Mouse (Mus musculus): ENCODE measurements around the gene Tgfbrap1. TPM values are rescaled to one million over a fixed set of nuclear protein-coding genes. Genes with fewer than 3 reads are reported as not detected.

The Tgfbrap1 gene
- 4.2 and 4.7 TPM in 2 replicates for polyA plus RNA-seq (2012; rRNA removed)
- polyA plus RNA-seq (2014; fragmentation: Nextera tagmentation; extraction: Ambion mirVana) = 2.7 and 3.6 TPM in 2 replicates

DNA sequence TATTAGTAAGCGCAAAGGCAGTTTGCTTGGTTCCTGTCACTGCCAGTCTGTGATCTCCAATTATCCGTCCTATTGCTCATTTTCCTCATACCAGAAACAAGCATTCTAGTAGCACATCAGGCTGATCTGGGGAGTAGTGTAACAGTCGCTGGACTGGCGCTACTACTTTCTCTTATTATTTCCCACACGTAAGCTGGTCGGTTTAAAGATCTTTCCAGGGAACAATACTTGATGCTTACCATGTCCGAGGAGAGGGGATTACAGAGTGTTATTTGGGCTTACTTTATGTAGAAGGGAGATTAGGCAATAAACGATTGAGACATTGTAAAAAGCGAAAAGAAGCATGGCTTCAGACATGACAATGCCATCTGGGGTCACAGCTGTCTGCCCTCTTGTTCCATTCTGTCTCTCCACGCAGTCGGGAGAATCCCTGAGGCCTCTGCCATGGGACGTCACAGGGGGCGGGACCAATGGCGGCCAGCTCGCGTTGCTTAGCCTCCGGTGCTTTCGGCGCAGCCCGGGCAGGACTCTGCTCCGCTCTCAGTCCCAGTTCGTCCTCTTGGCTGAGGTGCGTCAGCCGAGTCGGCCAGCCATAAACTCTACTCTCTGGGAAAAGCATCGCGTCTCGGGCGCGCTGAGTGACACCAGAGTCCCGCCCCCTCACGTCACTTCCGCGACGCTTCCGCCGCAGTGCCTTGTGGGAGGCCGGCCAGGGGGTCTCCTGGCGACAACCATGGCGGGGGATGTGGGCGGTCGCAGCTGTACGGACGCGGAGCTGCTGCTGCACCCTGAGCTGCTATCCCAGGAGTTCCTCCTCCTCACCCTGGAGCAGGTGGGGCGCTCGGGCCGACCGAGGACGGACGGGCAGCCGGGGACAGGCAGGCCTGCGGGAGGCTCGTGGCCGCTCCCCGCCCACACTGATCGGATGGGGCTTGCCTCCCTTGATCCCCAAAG lies at the start of gene Tgfbrap1, which contains the start of gene AI597479:
Gene Tgfbrap1, minus strand, starts transcription at position 607 of the 954 bp plus-strand sequence.
Gene AI597479, plus strand, starts transcription at position 680 of the 954 bp plus-strand sequence.
- DNase-seq (ENCODE audit: low read depth in 3 of 3, low spot score in 3 of 3) (peak; percentile 62 to 75 (median 66)), ATAC-seq (ENCODE audit: insufficient read depth) (peak; percentile 92)
- peaks cover 3% of the 10 kb centered on the region; the same call in 1 of the 2 replicates for H3K36me3 ChIP-seq (replicated peaks; ENCODE audit: control insufficient read depth, insufficient read depth, low read depth)
- 2% methylated on average over 56 of the region's 57 CpGs for WGBS (ENCODE audit: insufficient replicate concordance)
- H3K4me1 ChIP-seq (replicated peaks; ENCODE audit: control insufficient read depth in 2 of 2, insufficient read depth in 2 of 2, low read length in 1 of 2) = peaks cover 2 to 5% of the 10 kb centered on the region in 2 experiments
- peak within 1 kb of the TSS; percentile 92 for H3K9ac ChIP-seq (replicated peaks)
- no peaks in the 10 kb centered on the region for H3K9me3 ChIP-seq (ENCODE audit: control insufficient read depth, low read length)
- H3K4me3 ChIP-seq (ENCODE audit: insufficient read depth in 1 of 2, low read depth in 2 of 2, low read length in 2 of 2) = peak within 1 kb of the TSS; percentile 75 to 91
- H3K27ac ChIP-seq = peak within 1 kb of the TSS; percentile 90
- TF ChIP-seq EP300 (IDR thresholded peaks at IDR 0.05; ENCODE audit: low read depth) = no peak
- TF ChIP-seq CTCF (IDR thresholded peaks at IDR 0.05; ENCODE audit: low read depth) = no peak; the same call in 1 of the 2 replicates
- peak within 1 kb of the TSS; percentile 97 for H3K4me2 ChIP-seq (ENCODE audit: low read depth)
- no peaks in the 10 kb centered on the region for H3K27me3 ChIP-seq (ENCODE audit: control insufficient read depth, insufficient read depth, low read length)

DNA sequence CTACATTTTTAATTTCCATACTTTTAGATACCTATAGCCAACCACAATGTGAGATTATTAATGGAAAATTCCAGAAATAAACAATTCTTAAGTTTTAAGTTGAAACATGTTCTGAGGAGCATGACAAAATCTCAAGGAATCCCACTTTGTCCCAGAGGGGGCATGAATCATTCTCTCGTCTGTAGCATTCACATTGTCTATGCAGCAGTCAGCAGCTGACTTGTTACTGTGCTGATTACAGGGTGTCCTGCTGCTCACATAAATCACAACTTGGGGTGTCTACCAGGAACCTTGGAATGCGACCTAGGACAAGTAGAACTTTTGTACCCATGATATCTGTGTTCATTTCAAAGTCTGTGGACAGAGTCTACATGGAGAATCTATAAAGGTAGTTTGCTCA lies 49.0 kb upstream of the Tgfbrap1 start:
- DNase-seq (ENCODE audit: low read depth in 3 of 3, low spot score in 3 of 3) (no peak), ATAC-seq (ENCODE audit: insufficient read depth) (no peak)
- Histone ChIP-seq H3K9ac (replicated peaks) (no peak overlapping the region), H3K27me3 (ENCODE audit: control insufficient read depth, insufficient read depth, low read length) (no peaks in the 10 kb centered on the region), H3K36me3 (replicated peaks; ENCODE audit: control insufficient read depth, insufficient read depth, low read depth) (no peaks in the 10 kb centered on the region), H3K27ac (no peak overlapping the region), H3K4me3 (ENCODE audit: insufficient read depth in 1 of 2, low read depth in 2 of 2, low read length in 2 of 2) (no peak overlapping the region), H3K9me3 (ENCODE audit: control insufficient read depth, low read length) (no peaks in the 10 kb centered on the region), H3K4me1 (replicated peaks; ENCODE audit: control insufficient read depth in 2 of 2, insufficient read depth in 2 of 2, low read length in 1 of 2) (no peaks in the 10 kb centered on the region), H3K4me2 (ENCODE audit: low read depth) (no peak overlapping the region)
- WGBS (ENCODE audit: insufficient replicate concordance) = 45% methylated on average over 2 of the region's 2 CpGs
- no peak for TF ChIP-seq EP300 (IDR thresholded peaks at IDR 0.05; ENCODE audit: low read depth)
- TF ChIP-seq CTCF (IDR thresholded peaks at IDR 0.05; ENCODE audit: low read depth) = no peak

DNA sequence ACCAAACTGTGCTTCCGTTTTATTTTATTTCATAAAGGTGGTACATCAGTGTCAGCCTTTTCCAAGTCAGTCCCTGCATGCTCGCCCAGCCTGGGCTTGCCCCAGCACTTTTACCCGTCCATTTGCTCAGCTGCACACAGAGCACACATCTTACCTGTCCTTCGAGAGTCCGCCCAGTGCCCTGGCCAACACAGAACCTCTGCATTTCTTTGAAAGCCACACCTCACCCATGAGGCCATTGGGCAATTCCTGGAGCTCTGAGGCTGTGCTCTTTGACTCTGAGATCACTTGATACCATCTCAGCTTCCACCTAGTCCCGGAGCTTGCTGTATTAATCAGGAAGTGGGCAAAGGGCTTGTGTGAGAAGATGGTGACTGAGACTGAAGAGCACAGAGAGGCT lies 47.0 kb upstream of the Tgfbrap1 start:
- Histone ChIP-seq H3K27ac (no peak overlapping the region), H3K4me3 (ENCODE audit: insufficient read depth in 1 of 2, low read depth in 2 of 2, low read length in 2 of 2) (no peak overlapping the region), H3K4me2 (ENCODE audit: low read depth) (no peak overlapping the region), H3K36me3 (replicated peaks; ENCODE audit: control insufficient read depth, insufficient read depth, low read depth) (no peaks in the 10 kb centered on the region), H3K4me1 (replicated peaks; ENCODE audit: control insufficient read depth in 2 of 2, insufficient read depth in 2 of 2, low read length in 1 of 2) (no peaks in the 10 kb centered on the region), H3K9me3 (ENCODE audit: control insufficient read depth, low read length) (no peaks in the 10 kb centered on the region), H3K9ac (replicated peaks) (no peak overlapping the region), H3K27me3 (ENCODE audit: control insufficient read depth, insufficient read depth, low read length) (no peaks in the 10 kb centered on the region)
- DNase-seq (ENCODE audit: low read depth in 3 of 3, low spot score in 3 of 3) = no peak
- 47% methylated on average over 6 of the region's 6 CpGs for WGBS (ENCODE audit: insufficient replicate concordance)
- no peak for ATAC-seq (ENCODE audit: insufficient read depth)
- TF ChIP-seq EP300 (IDR thresholded peaks at IDR 0.05; ENCODE audit: low read depth) (no peak), CTCF (IDR thresholded peaks at IDR 0.05; ENCODE audit: low read depth) (no peak)

DNA sequence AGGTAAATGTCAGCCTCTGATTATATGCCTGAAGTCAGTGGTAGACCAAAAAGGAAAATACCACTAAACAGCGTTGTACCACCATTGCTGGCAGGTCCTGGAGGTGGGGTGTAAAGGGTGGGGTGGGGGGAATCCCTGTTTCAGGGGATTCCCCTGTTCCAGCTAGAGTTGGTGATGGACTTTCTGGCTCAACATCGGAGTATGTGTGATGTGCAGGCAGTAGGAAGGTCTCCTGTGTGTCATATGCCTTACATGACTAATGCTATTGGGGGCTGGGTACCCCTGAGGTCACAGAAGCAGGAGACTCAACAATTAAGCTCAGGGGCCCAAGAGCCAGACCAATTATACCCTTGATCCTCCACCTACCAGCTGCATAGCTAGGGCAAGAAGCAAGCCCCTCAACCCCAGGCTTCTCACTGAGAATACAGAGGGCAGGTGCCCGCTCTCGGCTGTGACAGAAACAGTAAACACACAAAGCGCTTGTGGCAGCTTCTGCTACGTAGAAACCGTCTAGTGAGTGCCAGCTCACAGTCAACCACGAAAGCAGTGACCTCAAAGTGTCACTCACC lies 46.0 kb upstream of the Tgfbrap1 start:
- Histone ChIP-seq H3K9ac (replicated peaks) (no peak overlapping the region), H3K4me1 (replicated peaks; ENCODE audit: control insufficient read depth in 2 of 2, insufficient read depth in 2 of 2, low read length in 1 of 2) (no peaks in the 10 kb centered on the region), H3K4me3 (ENCODE audit: insufficient read depth in 1 of 2, low read depth in 2 of 2, low read length in 2 of 2) (no peak overlapping the region), H3K9me3 (ENCODE audit: control insufficient read depth, low read length) (no peaks in the 10 kb centered on the region), H3K36me3 (replicated peaks; ENCODE audit: control insufficient read depth, insufficient read depth, low read depth) (no peaks in the 10 kb centered on the region), H3K4me2 (ENCODE audit: low read depth) (no peak overlapping the region), H3K27me3 (ENCODE audit: control insufficient read depth, insufficient read depth, low read length) (no peaks in the 10 kb centered on the region), H3K27ac (no peak overlapping the region)
- no peak for TF ChIP-seq EP300 (IDR thresholded peaks at IDR 0.05; ENCODE audit: low read depth)
- no peak for TF ChIP-seq CTCF (IDR thresholded peaks at IDR 0.05; ENCODE audit: low read depth)
- no peak for ATAC-seq (ENCODE audit: insufficient read depth)
- WGBS (ENCODE audit: insufficient replicate concordance) = 64% methylated on average over 8 of the region's 8 CpGs
- DNase-seq (ENCODE audit: low read depth in 3 of 3, low spot score in 3 of 3) = no peak

DNA sequence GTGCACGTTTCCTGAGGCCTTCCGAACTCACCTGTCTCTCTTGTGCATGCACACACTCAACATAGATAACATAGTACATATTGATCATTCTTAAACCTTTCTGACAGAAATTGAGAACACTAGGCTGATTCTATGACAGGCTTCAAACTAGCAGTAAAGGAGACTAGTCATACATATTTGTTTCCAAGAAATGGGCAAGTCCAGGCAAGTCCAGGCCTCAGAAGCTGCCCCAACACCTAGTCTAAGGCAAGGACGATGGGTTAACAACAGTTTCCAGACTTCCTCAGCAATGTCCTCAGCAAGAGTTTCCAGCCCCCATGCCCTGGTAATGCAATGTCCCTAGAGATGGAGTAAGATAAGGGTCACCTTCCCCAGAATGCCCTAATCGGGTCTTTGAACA lies 45.4 kb upstream of the Tgfbrap1 start:
- DNase-seq (ENCODE audit: low read depth in 3 of 3, low spot score in 3 of 3) = no peak
- no peaks in the 10 kb centered on the region for H3K27me3 ChIP-seq (ENCODE audit: control insufficient read depth, insufficient read depth, low read length)
- TF ChIP-seq EP300 (IDR thresholded peaks at IDR 0.05; ENCODE audit: low read depth) = no peak
- no peak for TF ChIP-seq CTCF (IDR thresholded peaks at IDR 0.05; ENCODE audit: low read depth)
- no peak overlapping the region for H3K27ac ChIP-seq
- no peaks in the 10 kb centered on the region for H3K9me3 ChIP-seq (ENCODE audit: control insufficient read depth, low read length)
- H3K36me3 ChIP-seq (replicated peaks; ENCODE audit: control insufficient read depth, insufficient read depth, low read depth) = no peaks in the 10 kb centered on the region
- H3K4me3 ChIP-seq (ENCODE audit: insufficient read depth in 1 of 2, low read depth in 2 of 2, low read length in 2 of 2) = no peak overlapping the region
- no peaks in the 10 kb centered on the region for H3K4me1 ChIP-seq (replicated peaks; ENCODE audit: control insufficient read depth in 2 of 2, insufficient read depth in 2 of 2, low read length in 1 of 2)
- H3K9ac ChIP-seq (replicated peaks) = no peak overlapping the region
- WGBS (ENCODE audit: insufficient replicate concordance) = 68% methylated on average over 4 of the region's 4 CpGs
- no peak overlapping the region for H3K4me2 ChIP-seq (ENCODE audit: low read depth)
- no peak for ATAC-seq (ENCODE audit: insufficient read depth)
